Mouse (Mus musculus) myocyte (in vitro differentiated cells): ENCODE results near the gene Pi4ka. TPM values are rescaled to one million over a fixed set of nuclear protein-coding genes. Genes with fewer than 3 reads are reported as not detected.

Experiments used
- H3K27me3 ChIP-seq: one replicate; pipeline ENCODE4 v1.6.1; 2011; ENCODE audit not compliant: control insufficient read depth, insufficient read depth, insufficient read length
- H3K36me3 ChIP-seq: one replicate; pipeline ENCODE4 v1.6.1; 2011; ENCODE audit not compliant: control insufficient read depth, insufficient read depth
- H3K4me2 ChIP-seq: one replicate; pipeline ENCODE4 v1.6.1; 2011; ENCODE audit warnings: low read depth, control low read depth
- H3K4me3 ChIP-seq: one replicate; pipeline ENCODE4 v1.5.1; 2011; ENCODE audit warnings: mild to moderate bottlenecking, control low read depth, moderate library complexity
- H3K79me2 ChIP-seq: one replicate; pipeline ENCODE4 v1.6.1; 2011; ENCODE audit not compliant: control insufficient read depth, insufficient read depth
- H3ac ChIP-seq: one replicate; pipeline ENCODE4 v1.6.1; 2011; ENCODE audit not compliant: control insufficient read depth, insufficient read length
- CEBPB ChIP-seq: IDR thresholded peaks from 2 replicates; pipeline ENCODE4 v1.6.1; 2011; ENCODE audit warnings: mild to moderate bottlenecking, moderate library complexity; ENCODE audit not compliant: poor library complexity, insufficient read depth, severe bottlenecking
- E2F4 ChIP-seq: IDR thresholded peaks from one replicate; pipeline ENCODE4 v1.6.1; 2011; ENCODE audit warnings: mild to moderate bottlenecking, control low read depth, moderate library complexity; ENCODE audit not compliant: insufficient read depth
- MAX ChIP-seq: IDR thresholded peaks from one replicate; pipeline ENCODE4 v1.6.1; 2011; ENCODE audit warnings: low read depth, mild to moderate bottlenecking, control low read depth
- MYOD1 ChIP-seq, 3 experiments: IDR thresholded peaks; one replicate each; pipeline ENCODE4 v1.6.1; 2011; ENCODE audit warnings: control low read depth in 2 of 3, low read depth in 2 of 3, mild to moderate bottlenecking in 2 of 3, moderate library complexity in 1 of 3; ENCODE audit not compliant: insufficient read length in 2 of 3, control insufficient read depth in 1 of 3
- MYOG ChIP-seq, 3 experiments: IDR thresholded peaks; one replicate each; pipeline ENCODE4 v1.6.1; 2011; ENCODE audit warnings: control low read depth in 2 of 3, low read depth in 2 of 3, mild to moderate bottlenecking in 2 of 3; ENCODE audit not compliant: insufficient read length in 2 of 3, control insufficient read depth in 1 of 3, insufficient read depth in 1 of 3
- POLR2A ChIP-seq: IDR thresholded peaks from one replicate; pipeline ENCODE4 v1.6.1; 2011; ENCODE audit warnings: low read depth, mild to moderate bottlenecking, control low read depth, moderate library complexity; ENCODE audit not compliant: insufficient read length
- POLR2AphosphoS2 ChIP-seq: IDR thresholded peaks from one replicate; pipeline ENCODE4 v1.6.1; 2011; ENCODE audit warnings: low read depth, control low read depth; ENCODE audit not compliant: insufficient read length
- REST ChIP-seq: IDR thresholded peaks from one replicate; pipeline ENCODE4 v1.6.1; 2011; ENCODE audit warnings: mild to moderate bottlenecking, control low read depth, moderate library complexity; ENCODE audit not compliant: insufficient read depth, insufficient read length
- SRF ChIP-seq: IDR thresholded peaks from one replicate; pipeline ENCODE4 v1.6.1; 2011; ENCODE audit warnings: low read depth; ENCODE audit not compliant: control insufficient read depth, insufficient read length
- TCF12 ChIP-seq: IDR thresholded peaks from one replicate; pipeline ENCODE4 v1.6.1; 2011; ENCODE audit warnings: mild to moderate bottlenecking, control low read depth; ENCODE audit not compliant: poor library complexity, insufficient read depth, severe bottlenecking
- TCF3 ChIP-seq: IDR thresholded peaks from one replicate; pipeline ENCODE4 v1.6.1; 2011; ENCODE audit warnings: low read depth, control low read depth; ENCODE audit not compliant: insufficient read length
- USF1 ChIP-seq: IDR thresholded peaks from one replicate; pipeline ENCODE4 v1.6.1; 2011; ENCODE audit warnings: low read depth, mild to moderate bottlenecking, control low read depth, moderate library complexity
- polyA plus RNA-seq: library from polyadenylated mRNA; unstranded; fragments of >200 nt; fragmentation: generic; extraction: Trizol; gene quantifications from one replicate; pipeline ENCODE4 v1.2.1, GENCODE M21; 2012; ENCODE audit warnings: missing spikeins

The Pi4ka gene
- polyA plus RNA-seq, 1 experiment: 37.8 TPM

- H3K27me3 ChIP-seq: no peaks in the 10 kb centered on the region
- H3ac ChIP-seq: no peak overlapping the region
- H3K4me3 ChIP-seq: no peak overlapping the region
- H3K79me2 ChIP-seq: no peaks in the 10 kb centered on the region
- no peak for TF ChIP-seq CEBPB
- TF ChIP-seq POLR2A: no peak
- TF ChIP-seq MYOG (IDR thresholded peaks at IDR 0.05; ENCODE audit: control insufficient read depth in 1 of 3, insufficient read depth in 1 of 3, insufficient read length in 2 of 3, low read depth in 2 of 3): no peak
- no peak for TF ChIP-seq MAX
- TF ChIP-seq E2F4: no peak
- TF ChIP-seq MYOD1 (IDR thresholded peaks at IDR 0.05; ENCODE audit: control insufficient read depth in 1 of 3, insufficient read length in 2 of 3, low read depth in 2 of 3): no peak
- no peak for TF ChIP-seq TCF3
- TF ChIP-seq TCF12: no peak
- no peak for TF ChIP-seq POLR2AphosphoS2
- TF ChIP-seq USF1: no peak
- TF ChIP-seq SRF: no peak
- no peak for TF ChIP-seq REST
- H3K4me2 ChIP-seq: no peak overlapping the region
- H3K36me3 ChIP-seq: no peaks in the 10 kb centered on the region
These were observed 128.5 kb downstream of the Pi4ka start for GRCm38 (mm10) chr16:17277342-17278211.

GRCm38 (mm10) chr16:17276164-17277151 is 129.7 kb downstream of the Pi4ka start:
- H3K27me3 ChIP-seq: no peaks in the 10 kb centered on the region
- H3K36me3 ChIP-seq: no peaks in the 10 kb centered on the region
- H3K4me2 ChIP-seq: peak overlapping the region; percentile 76
- H3K4me3 ChIP-seq: peak overlapping the region; percentile 9
- no peak overlapping the region for H3ac ChIP-seq
- no peaks in the 10 kb centered on the region for H3K79me2 ChIP-seq
- TF ChIP-seq SRF (peak; percentile 19), TCF12 (peak; percentile 58), MYOD1 (IDR thresholded peaks at IDR 0.05; ENCODE audit: control insufficient read depth in 1 of 3, insufficient read length in 2 of 3, low read depth in 2 of 3) (peak in 2 of 3 experiments; percentile 88 to 91), MYOG (IDR thresholded peaks at IDR 0.05; ENCODE audit: control insufficient read depth in 1 of 3, insufficient read depth in 1 of 3, insufficient read length in 2 of 3, low read depth in 2 of 3) (peak; percentile 77 to 93 (median 83)), POLR2A (no peak), TCF3 (peak; percentile 41)

GRCm38 (mm10) chr16:17275721-17276120 is 130.4 kb downstream of the Pi4ka start, which contains the start of gene Tmem191c:
TSS of gene Tmem191c (plus strand) at chr16:17276077.
- Histone ChIP-seq H3K79me2 (no peaks in the 10 kb centered on the region), H3K27me3 (no peaks in the 10 kb centered on the region), H3K4me2 (peak within 1 kb of the TSS; percentile 76), H3K4me3 (peak within 1 kb of the TSS; percentile 9), H3K36me3 (no peaks in the 10 kb centered on the region), H3ac (no peak within 1 kb of the TSS)
- TF ChIP-seq TCF3: no peak
- no peak for TF ChIP-seq CEBPB
- TF ChIP-seq USF1: no peak
- no peak for TF ChIP-seq SRF
- no peak for TF ChIP-seq POLR2AphosphoS2
- TF ChIP-seq MYOD1 (IDR thresholded peaks at IDR 0.05; ENCODE audit: control insufficient read depth in 1 of 3, insufficient read length in 2 of 3, low read depth in 2 of 3): no peak
- TF ChIP-seq REST: no peak
- TF ChIP-seq POLR2A: no peak

- H3K4me2 ChIP-seq: no peak overlapping the region
- no peak for TF ChIP-seq TCF12
- no peak for TF ChIP-seq MAX
- no peak for TF ChIP-seq CEBPB
- no peak for TF ChIP-seq SRF
- no peak for TF ChIP-seq USF1
- no peaks in the 10 kb centered on the region for H3K27me3 ChIP-seq
- no peak overlapping the region for H3K4me3 ChIP-seq
- H3K79me2 ChIP-seq: no peaks in the 10 kb centered on the region
- H3ac ChIP-seq: no peak overlapping the region
- no peaks in the 10 kb centered on the region for H3K36me3 ChIP-seq
These were observed 134.3 kb downstream of the Pi4ka start for GRCm38 (mm10) chr16:17271856-17272255.
